Mouse (Mus musculus) retina, postnatal 7 days (tissue): ENCODE results near the gene Hepacam2.
"Not testable (repeated sequence)": the region's sequence is repeated elsewhere in the genome, so short reads cannot be mapped to it uniquely, and the experiment has no call there.

ENCODE experiments used
- DNase-seq: peaks from one replicate; pipeline ENCODE4 v3.0.0-alpha.2; 2012; ENCODE audit warnings: low read depth, low spot score

Hepacam2 gene

DNA sequence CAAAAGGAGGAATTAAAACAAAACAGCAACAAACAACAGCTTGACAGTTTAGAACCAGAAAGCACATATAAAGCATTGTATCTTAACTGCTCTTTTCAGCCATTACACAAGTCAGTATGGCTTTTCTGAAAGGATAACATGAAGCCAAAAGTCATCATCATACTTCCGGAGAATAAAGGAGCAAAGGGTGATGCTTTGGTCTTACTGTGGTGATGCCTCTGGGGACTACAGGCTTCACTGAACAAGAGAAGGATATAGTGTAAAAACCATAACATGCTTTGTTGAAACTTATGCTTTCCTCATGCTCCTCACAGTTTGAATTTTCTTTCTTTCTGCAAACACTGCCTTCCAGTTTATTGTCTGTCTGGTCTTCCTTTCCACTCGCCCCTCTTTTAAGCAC lies 34.5 kb downstream of the Hepacam2 start:
- no peak for DNase-seq

DNA sequence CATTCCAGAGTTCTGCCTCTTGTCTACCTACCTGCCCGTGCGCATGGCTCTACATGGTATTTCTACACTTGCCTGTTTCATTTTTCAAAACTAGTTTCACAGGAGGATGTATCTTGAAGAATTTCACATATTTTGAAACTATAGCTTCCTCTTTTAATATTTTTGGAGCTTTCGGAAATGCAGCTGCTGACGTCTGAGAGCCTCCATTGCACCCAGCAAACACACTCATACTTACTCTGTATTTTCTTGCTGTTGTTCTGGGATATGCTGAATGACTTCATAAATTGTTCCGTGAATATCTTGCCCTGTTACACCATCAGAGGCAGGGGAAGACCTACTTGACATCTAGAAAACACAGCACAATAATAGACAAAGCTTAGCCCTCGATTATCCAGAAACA lies 35.1 kb downstream of the Hepacam2 start:
- DNase-seq = no peak

DNA sequence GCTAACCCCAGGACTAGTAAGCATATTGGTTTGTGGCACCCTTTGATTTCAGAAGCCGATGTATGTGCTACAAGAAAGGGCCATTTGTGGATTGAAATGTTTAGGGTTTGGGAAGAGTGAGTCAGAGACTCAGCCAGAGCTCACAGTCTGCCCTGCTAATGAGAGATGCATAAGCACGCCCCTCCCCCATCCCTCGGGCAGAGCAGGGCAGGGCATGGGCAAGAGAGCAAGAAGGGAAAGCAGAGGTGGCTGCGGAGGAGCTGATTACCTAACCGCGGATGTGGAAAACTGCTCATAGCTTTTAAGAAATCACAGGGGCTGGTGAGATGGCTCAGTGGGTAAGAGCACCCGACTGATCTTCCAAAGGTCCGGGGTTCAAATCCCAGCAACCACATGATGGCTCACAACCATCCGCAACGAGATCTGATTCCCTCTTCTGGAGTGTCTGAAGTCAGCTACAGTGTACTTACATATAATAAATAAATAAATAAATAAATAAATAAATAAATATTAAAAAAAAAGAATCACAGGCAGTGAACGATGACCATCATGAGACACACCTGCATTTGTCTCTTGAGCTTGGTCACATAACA lies 42.1 kb downstream of the Hepacam2 start:
- no peak for DNase-seq

DNA sequence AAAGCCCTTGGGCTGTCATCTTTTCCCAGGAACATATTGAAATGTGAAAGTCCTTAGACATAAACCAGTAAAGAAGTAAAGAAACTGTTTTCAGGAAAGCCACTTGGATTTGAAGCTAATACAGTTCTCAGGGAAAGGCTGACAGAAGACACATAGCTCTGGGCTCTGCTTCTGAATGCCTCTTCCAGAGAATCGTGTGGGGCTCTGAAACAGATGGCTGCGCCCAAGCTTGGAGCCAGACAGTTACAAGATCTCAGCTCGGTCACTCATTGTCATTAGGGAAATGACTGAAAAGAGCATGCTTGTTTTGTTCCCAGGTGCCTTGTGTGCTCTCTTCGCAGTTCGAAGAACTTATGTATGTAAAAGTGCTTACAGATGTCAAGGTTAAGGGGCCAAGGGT lies 43.7 kb downstream of the Hepacam2 start:
- DNase-seq = no peak

DNA sequence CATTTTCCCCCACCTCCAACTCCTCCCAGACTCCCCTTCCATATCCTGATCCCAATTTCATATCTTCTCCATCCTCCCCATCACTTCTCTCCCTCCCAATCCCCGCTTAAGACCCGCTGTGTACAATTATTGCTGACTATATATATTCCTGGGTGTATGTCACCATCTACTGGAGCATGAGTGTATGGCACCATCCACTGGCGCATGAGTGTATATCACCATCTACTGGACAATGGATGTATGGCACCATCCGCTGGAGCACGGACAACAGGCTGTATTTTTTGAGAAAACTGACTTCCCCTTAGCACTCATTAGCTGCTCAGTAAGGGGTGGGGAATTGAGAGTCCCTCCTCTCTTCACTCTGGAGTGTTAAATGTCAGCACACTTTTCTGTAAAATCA lies 50.7 kb downstream of the Hepacam2 start:
- peak; percentile 39 for DNase-seq

DNA sequence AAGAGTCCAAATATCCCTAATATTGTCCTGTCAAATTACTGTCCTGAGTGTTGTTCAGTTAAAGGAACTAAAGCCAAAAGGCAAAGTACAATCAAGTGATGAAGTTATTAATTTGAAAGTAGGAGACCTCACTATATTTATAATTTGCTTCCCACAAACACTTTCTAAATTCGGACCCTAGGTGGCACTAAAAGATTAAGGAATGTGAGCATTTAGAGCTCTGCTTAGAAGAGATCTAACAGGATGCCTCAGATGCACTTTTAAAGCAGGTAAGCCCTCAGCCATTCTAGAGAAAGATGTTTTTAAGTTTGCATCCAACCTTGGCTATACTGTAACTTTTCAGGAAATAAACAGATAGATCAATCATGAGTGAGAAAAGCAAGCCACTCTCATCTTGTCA lies 54.2 kb downstream of the Hepacam2 start:
- DNase-seq = no peak

DNA sequence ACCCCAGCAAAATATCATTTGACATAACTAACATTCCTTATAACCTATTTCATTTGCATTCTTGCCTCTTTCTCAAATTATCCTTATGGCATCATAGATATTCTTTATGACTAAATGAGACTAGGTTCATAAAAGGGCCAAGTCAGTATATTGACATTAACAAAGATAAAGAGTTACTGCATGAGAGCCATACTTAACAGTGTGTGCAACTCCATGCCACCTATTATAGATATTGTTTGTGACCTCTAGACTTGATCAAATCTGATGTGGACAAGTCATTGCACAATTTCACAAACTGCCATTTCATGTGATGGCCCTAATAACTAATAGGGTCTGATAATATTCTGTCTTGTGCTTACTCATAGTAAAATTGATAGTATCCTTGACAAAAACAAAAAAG lies 62.0 kb downstream of the Hepacam2 start:
- no peak for DNase-seq

DNA sequence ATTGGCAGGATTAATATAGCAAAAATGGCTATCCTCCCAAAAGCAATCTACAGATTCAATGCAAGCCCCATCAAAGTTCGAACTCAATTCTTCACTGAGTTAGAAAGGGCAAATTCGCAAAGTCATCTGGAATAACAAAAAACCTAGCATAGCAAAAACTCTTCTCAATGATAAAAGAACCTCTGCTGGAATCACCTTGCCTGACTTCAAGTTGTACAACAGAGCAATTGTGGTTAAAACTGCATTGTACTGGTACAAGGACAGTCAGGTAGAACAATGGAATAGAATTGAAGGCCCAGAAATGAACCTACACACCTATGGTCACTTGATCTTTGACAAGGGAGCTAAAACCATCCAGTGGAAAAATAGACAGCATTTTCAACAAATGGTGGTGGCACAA lies 67.1 kb downstream of the Hepacam2 start:
- not testable (repeated sequence) for DNase-seq

DNA sequence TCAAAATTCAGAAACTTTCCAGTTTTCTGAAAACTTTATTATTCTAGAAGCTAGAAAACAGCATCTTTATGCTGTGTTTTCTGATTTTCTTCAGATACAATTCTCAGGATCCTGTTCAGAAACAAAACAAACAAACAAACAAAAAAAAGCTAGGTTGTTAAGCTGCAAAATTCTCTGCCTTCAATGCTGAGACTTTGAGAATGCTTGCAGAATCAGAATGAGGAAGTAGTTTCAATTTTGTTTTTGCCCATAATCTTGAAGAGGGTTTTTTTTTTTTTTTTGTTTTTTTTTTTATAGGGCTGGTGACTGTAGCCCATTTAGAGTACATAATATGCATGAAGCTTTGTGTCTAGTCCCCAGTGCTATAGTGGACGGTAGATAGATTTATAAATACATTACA lies 71.1 kb downstream of the Hepacam2 start:
- DNase-seq = no peak

DNA sequence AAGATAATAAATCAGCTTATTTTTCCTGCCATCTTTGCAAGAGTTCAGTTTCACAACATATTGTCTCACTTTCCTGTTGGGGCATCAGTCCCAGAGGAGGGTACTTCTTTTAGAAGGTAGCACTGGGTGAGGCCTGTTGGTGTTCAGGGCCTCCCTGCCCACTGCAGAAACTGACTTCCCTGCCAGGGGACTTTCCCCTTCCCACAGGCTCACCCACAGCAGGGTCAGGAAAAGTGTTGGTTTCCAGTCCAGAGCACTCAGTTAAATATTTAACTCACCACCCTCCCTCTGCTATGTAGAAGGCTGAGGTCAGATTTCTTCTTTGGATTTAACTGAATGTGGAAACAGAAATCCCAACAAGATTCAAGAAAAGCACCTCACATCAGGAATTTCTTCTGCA lies 72.8 kb downstream of the Hepacam2 start:
- not testable (repeated sequence) for DNase-seq

DNA sequence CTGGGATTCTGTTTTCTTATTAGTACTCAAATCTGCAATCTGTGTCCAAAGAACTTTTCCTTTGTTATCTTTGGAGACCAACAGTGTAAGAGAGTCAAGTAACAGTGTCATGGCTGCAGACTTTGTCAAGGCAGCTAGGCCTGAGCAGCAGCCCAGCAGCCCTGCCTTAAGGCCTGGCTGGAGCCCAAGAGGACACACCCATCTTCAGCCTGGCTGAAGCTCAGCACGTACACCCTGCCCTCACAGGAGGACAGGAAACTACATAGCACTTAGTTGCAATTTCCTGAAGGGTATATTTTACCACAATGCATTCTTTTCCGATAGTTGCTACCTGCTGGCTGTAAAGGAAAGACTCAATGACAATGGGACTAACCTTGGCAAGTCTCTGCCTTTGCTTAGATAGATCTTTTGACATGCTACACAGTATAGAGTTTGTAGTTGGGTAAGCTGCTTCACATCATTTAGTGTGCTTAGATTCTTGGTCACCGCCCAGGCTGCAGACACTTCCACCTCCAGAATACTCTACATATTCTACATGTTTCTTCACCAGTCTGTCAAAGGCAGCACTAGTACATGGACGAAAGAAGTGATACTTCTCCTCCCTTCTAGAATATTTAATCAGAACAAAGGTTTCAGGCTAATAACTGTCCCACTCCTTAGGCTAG lies 73.4 kb downstream of the Hepacam2 start:
- DNase-seq = not testable (repeated sequence)
